Mouse (Mus musculus) 416B (cell line): ENCODE measurements around the gene Kcnk16.
"Not testable (repeated sequence)": the region's sequence is repeated elsewhere in the genome, so short reads cannot be mapped to it uniquely, and the experiment has no call there.

Experiments used
- DNase-seq: peaks from one replicate; pipeline ENCODE4 v3.0.0; 2011; ENCODE audit warnings: low read depth

The Kcnk16 gene

GRCm38 (mm10) chr14:20269082-20269809, at the start of gene Kcnk16:
Gene Kcnk16, minus strand, starts transcription at chr14:20269199.
- DNase-seq = no peak

DNA sequence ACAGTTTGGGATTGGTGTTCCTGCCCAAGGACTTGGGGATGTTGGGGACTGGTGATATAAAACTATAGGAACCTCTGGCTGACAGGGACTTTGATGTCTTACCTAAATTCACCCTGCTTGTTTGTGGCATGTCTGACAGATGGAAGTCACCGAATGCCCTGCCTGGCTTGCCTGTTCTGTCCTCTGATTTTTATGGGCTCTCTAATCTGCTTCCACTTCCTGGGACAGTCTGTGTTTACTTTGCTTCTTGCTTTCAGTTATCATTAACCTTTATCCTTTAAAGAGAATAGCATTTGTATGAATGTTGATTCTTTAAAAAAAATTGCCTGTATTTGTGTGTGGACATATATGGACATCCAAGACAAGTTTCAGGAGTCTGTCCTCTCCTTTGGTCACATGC, 46.1 kb upstream of the Kcnk16 start:
- DNase-seq = no peak

GRCm38 (mm10) chr14:20305085-20305484, 36.1 kb upstream of the Kcnk16 start:
- DNase-seq = not testable (repeated sequence)

DNA sequence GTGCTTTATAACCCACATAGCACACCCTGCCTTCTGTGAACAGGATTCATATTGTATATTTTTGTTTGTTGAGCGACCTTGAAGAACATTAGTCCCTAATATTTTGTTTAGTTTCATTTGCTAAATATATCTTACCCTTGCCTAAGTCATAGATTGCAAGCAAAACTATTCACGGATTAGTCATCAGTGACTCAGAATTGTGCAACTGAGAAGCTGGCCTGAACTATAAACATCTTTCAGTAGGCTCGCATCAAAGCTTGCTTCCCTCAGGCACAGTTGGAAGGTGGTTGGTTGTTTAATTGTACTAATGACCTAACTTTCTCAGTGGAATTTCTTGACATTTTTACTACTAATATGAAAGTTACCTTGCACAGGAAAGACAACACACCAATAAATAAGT, 29.1 kb upstream of the Kcnk16 start:
- peak; percentile 95 for DNase-seq

GRCm38 (mm10) chr14:20297616-20298015, 28.6 kb upstream of the Kcnk16 start:
- DNase-seq = peak; percentile 74

- no peak for DNase-seq
Observed at GRCm38 (mm10) chr14:20294947-20295346, 25.9 kb upstream of the Kcnk16 start.

DNA sequence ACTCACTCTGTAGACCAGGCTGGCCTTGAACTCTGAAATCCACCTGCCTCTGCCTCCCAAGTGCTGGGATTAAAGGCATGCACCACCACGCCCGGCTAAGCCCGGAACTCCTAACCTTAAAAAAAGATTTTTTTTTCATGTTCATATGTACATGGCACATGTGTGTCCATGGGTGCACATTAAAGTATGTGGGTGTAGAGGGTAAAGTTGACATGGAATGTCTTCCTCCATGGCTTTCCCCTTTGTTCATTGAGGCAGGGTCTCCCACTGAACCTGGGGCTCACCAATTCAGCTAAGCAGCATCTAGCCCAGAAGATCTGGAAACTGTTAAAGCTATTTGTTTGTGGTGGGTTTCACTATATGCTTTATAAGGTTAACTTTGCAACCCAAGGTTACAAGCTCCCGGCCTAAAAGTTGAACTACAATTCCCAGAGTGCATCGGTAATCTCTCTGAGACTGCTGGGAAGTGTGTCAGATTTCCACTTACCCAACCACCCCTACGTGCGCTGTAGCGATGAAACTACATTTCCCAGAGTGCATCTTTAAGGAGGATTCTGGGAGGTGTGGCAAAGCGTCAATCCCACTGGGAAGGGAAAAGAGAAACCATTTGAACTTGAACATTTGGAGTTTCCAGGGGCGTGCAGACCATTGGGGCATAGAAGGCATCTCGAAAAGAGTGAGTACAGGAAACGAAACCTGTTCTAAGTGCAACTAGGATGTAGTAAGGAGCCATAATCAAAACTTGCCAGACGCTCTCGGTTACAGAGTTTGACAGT, 25.3 kb upstream of the Kcnk16 start, which contains the start of gene Nudt13:
Gene Nudt13, plus strand, starts transcription at position 581 of the 776 bp plus-strand sequence.
- peak; percentile 96 for DNase-seq

GRCm38 (mm10) chr14:20291391-20291790, 22.4 kb upstream of the Kcnk16 start:
- DNase-seq = no peak

DNA sequence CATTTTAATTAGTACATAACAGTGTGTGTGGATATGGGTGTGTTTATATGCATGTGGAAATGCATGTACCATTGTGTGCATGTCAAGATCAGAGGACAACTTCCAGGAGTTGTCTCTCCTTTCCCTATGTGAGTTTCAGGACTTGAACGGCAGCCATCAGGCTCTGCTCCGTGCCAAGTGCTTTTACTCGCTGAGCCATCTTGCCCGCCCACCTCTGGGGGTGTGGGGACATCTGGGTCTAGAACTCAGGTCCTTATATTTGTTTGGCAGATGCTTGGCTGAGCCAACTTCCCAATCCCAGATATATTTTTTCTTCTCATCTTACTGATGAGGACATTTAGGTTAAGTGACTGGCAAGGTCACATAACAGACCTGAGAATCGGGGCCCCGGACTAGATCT, 578 bp downstream of the Kcnk16 start:
- DNase-seq = no peak

DNA sequence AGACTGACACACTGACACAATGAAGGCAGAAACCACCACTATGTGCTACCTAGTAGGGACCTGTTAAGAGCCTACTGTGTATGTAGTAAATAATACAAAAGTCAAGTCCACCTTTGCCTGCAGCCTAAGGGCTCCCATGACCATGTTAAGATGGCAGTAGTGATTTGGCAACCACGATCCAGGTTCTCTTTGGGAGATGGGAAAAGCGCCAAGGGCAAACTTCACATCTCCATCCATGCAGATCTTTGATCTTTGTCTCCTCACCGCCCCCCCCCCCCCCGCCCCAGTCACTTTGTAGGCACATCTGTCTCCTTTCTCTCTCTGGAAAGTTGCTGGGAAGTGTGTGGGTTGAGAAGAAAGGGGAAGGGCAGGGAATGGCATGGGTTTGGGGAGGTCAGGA, 6.7 kb downstream of the Kcnk16 start:
- DNase-seq = no peak

GRCm38 (mm10) chr14:20258185-20259113, 10.6 kb downstream of the Kcnk16 start:
- DNase-seq = peak; percentile 68

DNA sequence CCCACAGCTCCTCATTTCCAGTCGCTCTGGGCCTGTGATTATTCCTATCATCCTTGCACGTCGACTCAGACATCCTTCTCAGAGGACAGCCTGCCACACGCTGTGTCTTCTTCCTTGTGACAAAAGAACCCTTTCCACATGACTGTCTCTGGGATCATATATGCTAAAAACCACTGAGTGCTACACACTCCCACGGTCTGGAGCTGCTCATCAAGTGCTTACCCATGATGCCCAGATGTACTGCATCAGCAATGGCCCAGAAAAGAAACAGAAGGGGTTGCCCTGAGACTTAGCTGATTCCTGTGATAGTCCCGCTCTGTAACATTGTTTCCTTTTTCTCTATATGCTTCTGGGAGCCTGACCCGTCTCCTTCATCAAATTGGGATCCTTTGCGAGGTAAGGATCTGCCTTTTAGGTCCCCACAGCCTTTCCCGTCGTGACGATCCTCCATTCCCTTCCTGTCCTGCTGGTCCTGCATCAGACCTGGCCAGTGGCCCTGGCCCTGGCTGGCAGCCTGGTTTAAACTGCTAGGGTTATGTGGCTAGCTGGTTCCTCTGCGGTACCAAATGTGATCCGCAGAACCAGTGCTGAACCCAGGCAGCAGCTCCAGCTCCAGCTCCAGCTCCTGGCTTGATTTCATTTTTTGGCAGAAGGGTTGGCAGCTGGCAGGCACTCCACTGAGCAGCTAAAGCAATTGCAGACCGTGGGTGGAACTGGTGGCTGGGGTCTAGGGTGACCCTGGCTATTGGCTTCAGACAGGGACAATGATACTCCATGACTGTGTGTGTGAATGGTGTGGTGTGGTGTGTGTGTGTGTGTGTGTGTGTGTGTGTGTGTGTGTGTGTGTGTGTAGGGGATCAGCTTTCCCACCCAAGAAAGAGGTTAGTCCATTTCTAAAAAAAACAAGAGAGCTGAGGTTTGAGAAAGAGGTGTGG, 18.5 kb downstream of the Kcnk16 start:
- no peak for DNase-seq

GRCm38 (mm10) chr14:20248001-20248400, 21.0 kb downstream of the Kcnk16 start:
- no peak for DNase-seq

DNA sequence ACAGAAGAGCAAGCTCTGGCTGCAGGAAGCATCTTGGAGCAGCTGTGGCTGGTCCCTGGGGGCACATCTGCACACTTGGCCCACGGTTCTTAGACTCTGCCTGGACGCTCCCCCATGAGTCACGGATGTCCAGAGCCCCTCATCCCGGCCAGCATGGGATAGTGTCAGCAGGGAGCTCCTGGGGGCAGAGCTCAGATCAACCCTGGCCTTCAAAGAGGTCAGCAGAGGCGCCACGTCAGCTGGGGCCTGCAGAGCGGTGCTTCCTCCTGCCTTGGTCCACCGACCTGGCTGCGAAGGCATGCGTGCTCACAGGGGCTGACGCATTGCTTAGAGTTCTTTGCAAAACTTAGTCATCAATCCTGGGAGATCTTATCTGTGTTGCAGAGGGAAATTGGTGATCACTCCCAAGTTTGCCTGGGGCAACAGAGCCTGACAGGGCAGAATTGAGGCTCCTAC, 22.2 kb downstream of the Kcnk16 start:
- DNase-seq = peak; percentile 50

GRCm38 (mm10) chr14:20245861-20246260, 23.1 kb downstream of the Kcnk16 start:
- no peak for DNase-seq

DNA sequence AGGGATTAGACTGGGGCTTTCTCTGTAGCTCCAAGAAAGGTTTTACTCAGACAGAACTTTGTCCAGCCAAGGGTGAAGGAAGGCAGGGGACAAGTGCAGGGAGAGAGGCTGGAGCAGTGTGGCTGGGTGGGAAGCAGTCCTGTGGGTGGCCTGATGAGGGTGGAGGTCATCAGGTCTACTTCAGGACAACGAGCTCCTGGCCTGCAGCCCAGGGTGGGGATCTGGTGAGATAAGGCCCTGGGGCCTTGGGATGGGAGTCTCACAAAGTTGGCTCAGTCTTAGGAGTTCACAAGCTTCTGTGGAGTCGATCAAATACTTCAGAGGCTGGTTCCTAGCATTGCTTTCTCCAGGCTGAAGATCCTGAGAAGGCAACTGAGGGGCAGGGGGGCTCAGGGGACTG, 23.7 kb downstream of the Kcnk16 start:
- no peak for DNase-seq

GRCm38 (mm10) chr14:20243158-20243557, 25.8 kb downstream of the Kcnk16 start:
- DNase-seq = no peak

DNA sequence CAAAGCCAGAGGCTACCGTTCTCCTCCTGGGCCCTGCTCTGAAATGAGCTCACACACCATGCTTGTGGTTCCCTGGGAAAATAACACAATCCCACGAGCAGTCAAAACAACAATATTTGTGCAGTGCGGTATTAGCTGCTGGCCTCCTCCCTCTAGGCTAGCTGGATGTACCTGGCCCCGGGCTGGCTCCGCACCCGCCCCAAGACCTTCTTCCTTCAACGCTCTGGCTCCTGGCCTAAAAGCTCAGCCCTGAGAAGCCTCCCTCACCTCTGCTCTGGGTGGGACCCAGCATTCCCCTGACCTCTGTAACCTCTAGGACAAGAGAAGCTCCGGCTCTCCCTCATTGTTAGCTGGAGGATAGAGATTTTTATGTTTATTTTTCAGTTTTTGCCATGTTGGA, 26.5 kb downstream of the Kcnk16 start:
- no peak for DNase-seq

DNA sequence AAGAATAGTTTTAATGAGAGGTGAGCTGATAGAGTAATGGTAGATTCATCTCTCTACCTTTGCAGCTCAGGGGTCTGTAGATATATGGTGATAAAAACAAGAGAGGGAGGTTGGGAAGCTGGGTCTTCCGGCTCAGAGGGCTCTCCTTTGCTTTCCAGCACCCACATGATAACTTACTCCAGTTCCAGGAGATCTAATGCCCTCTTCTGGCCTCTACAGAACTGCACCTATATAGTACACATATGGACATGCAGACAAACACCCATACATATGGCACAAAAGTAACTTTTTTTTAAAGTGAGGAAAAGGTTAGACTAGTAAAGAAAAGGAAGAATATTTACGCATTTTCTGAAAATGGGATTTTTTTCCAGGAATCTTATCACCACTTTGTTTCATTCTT, 34.6 kb downstream of the Kcnk16 start:
- DNase-seq = no peak

DNA sequence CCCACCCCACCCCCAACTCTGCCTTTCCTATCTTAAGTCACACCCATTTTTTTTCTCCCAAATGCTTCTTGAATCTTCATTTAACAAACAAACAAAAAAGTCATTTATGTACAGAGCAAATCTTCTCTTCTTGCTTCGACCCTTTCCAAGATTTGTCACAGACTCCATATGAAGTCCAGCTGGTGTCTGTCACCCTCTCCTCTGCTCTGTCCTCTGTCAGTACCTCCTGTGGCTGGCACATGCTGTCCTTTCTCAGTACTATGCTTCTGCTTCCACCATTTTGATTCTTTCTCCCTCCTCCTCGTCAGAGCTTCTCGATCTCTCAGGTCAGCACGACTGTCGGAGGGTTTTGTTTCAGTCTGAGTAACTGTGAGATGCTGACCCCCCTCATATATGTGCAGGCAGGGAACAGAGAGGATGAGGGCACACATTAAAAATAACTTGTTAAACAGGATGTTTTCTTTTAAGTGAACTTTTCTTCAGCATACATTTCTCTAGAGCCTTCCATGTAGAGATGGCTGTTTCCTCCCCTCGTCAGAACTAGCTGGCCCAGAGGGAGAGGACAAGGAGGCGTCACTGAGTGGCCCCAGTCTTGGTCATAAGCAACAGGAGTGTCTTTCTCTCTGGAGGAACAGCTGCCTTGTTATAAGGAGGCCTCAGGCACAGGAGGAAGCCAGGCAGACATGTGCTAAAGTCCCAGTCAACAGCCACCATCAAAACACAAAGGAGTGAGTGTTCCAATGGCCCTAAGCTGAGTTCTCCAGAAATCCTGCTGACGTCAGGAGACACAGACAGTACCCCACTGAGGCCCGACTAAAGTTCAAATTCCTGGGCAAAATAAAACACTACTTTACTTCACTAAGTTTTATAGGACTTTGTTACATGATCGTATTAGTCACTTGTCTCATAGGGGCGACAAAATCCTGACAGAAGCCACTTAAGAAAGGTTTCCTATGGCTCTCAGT, 35.7 kb downstream of the Kcnk16 start:
- DNase-seq = no peak
